Mouse (Mus musculus) mature B cell (primary cell): ENCODE data around the gene Pde6d.
"Not testable (repeated sequence)": the region's sequence is repeated elsewhere in the genome, so short reads cannot be mapped to it uniquely, and the experiment has no call there.

Experiments used
- in situ Hi-C: fragments of 300-500 bp; cut with MboI; formaldehyde crosslinking; loops from 2 replicates; pipeline ENCODE4 v1.14.3; 2019

Pde6d gene

DNA sequence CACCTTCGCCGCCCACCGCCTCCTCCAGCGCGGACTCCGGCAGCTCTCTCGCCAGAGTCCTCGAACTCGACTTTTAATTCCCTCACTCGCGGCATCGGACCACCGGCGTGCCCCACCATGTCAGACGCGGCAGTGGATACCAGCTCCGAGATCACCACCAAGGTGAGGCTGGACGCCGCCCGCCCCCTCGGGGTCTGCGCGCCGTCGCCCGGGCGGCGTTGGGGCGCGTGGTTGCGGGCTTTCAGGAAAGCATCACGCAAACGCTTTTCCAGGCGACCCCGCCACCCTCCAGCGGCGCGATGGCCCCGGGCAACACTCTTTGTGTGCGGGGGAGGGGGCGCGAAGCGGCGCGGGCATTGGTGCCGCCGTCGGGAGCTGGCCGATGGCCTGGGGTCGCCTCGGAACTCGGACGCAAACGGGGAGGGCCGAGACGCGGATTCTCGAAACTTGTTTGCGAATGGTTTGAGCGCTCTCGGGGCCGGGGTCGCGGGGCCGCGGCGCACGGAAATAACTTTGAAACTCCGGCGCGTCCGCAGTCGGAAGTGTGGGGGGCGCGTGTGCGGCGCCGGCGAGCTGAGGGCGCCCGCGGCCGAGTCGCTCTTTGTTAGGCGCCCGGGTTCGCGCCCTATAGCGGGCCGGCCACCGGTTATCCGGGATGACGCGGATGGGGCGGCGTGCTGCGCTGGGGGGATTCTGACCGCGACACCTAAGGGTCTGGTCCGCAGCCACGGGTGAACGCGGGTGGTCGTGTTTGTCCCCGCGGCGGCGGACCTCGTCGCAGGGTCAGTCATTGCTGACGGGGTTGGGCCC lies 55.4 kb downstream of the Pde6d start:
- in situ Hi-C loops = no loop called here

DNA sequence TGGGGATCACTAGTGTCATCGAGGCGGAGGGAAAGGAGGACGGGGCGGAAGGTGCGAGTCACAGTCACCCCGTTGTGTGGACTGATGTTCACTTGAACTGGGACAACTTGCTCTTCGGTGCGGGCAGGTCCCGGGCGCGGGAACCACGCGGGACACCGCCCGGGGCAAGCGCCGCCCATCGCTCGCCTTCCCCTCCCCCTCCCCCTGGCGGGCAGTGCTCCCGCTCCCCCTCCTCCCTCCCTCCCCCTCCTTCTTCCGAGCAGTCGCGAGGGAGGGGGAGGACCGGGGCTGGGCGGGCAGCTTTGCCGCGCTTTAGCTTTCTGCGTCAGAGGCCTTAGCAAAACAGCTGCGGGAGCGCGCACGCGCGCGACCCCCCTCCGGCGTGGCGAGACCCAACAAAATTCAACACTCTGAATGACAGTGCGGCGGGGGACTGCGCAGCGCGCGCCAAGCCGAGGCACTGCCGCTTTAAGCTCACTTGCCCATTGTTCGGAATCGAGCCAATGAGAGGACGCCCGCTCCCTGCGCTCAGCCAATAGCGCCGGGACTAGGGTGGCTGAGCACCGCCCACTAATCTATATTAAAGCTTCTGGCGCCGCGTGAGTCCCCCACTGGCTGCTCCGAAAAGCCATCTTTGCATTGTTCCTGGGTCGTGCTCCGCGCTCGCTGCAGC lies 56.2 kb downstream of the Pde6d start, which contains the start of gene Ptma:
Gene Ptma, plus strand, starts transcription at position 611 of the 673 bp plus-strand sequence.
- in situ Hi-C loops = no loop called here

DNA sequence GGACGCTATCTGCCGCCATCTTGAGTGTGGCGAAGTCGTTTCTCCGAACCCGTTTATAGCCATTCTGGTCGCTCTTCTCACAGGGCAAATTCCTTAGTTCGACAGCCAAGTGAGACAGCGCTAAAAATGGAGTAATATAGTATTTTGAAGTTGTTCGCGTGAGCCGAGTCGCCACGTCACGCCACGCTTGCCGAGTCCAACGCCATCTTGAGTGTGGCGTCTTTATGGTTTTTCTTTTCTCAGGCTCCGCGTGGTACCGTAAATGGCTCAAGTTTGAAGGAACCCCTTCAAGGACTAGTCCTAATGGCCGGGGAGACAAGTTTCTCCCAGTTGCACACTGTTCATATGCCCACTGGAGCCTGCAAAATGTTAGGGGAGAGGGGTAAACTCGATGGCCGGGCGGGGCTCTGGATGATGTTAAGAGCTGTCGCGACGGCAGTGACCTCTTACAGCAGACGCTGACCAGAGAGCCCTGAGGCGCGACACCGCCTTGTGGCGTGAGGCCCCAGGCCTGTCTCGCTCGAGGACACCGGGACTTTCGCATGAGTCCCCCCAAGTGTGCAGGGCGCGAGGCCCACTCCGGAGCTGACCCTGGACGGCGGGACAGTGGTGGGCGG lies 56.8 kb downstream of the Pde6d start:
- in situ Hi-C loops = no loop called here

GRCm38 (mm10) chr1:86524619-86525498 lies 57.6 kb downstream of the Pde6d start:
- in situ Hi-C loops = no loop called here

DNA sequence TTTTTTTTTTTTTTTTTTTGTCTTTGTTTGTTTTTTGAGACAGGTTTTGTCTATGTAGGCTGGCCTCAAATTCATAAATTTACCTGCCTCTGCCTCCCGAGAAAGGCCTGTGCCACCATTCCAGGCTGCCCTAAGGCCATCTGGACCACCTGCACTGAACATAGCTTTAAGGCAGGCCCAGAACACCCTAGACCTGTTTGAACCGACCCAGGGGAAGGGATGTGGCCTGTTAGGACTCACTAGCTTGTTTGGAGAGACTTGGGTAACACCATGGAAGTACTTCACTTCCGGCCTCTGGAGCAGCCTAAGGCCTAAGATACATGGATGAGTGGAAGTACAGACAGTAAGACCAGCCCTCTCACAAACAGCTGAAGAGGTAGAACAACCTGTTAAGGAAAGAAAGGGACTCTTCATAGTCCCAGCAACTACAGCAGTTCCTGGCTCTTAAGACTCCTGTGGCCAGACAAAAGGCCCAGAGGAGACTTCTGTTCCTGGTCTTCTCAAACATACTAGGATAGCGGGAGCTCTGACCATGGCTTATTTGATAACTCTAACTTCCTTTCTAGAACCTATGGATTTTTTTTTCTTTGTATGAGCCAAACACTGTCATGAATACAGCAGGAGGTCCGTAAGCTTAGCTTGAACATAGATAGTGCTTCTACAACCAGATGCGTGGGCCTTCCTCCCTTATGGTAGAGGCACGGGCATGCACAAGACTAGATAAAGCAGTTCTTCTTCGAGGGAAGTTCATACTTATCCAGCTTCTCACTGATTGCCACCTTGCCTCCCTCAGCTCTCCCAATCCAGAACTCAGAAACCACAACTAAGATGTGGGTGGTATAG lies 58.4 kb downstream of the Pde6d start:
- in situ Hi-C loops = no loop called here

DNA sequence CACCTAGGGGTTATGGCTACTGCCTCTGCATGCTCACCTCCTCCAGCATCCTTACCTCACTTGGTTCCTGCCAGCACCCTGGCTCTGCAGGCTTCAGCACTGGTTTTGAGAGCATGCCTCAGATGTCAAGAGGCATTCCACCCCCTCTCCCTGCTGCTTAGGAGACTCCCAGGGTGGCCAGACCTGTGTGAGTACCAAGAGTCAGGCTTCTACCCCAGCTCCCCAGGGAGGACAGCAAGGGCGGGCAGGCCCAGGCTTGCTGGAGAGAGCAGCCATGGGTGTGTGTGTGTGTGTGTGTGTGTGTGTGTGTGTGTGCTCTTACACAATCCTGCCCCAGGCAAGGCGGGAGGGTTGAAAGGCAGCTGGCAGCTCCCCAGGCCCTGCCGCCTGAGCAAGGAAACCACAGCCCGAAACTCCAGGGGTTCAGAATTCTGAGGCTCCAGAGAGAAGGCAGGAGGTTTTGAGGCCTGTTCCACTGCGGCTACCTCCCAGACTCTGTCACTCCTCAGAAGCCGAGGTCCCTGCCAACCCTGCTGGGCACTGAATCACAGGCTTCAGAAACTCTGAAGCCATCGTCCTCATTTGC lies 60.0 kb downstream of the Pde6d start:
- in situ Hi-C loops = no loop called here

DNA sequence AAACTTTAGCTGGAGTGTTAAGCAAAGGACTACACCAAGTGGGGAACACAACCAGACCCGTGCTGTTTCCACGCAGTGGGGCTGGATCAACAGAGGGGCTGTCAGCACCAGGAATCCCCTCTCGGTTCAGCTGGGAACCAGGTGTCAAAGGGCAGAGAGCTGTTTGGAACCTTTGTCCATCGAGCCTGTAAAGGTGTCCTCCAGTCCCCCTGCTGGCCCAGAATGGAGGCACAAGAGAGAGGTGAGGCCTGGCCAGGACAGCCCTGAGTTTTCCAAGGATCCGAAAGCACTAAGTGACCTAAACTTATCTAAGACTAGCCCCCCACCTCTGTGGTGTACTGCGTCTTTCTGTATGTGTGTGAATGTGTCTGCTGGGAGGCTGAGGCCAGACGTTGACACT lies 62.1 kb downstream of the Pde6d start:
- in situ Hi-C loops = no loop called here

DNA sequence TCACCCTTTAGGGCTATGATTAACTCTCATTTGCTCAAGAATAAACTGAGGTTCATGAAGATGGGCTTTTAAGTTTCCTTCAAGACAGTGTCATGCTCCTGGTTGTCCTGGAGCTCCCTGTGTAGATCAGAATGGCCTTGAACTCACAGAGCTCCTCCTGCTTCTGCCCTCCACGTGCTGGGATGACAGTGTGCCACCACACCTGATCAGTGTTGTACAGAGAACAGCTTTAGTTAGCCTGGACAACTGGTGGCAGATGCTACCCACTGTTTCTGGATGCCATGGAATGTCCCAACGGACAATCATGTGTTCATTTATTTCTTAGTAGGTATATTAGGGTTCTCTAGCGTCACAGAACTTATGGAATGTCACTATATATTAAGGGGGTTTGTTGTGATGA lies 65.4 kb downstream of the Pde6d start:
- in situ Hi-C loops = no loop called here

GRCm38 (mm10) chr1:86515715-86516410 lies 66.6 kb downstream of the Pde6d start:
- in situ Hi-C loops = no loop called here

GRCm38 (mm10) chr1:86513031-86513430 lies 69.4 kb downstream of the Pde6d start:
- in situ Hi-C loops = not testable (repeated sequence)

DNA sequence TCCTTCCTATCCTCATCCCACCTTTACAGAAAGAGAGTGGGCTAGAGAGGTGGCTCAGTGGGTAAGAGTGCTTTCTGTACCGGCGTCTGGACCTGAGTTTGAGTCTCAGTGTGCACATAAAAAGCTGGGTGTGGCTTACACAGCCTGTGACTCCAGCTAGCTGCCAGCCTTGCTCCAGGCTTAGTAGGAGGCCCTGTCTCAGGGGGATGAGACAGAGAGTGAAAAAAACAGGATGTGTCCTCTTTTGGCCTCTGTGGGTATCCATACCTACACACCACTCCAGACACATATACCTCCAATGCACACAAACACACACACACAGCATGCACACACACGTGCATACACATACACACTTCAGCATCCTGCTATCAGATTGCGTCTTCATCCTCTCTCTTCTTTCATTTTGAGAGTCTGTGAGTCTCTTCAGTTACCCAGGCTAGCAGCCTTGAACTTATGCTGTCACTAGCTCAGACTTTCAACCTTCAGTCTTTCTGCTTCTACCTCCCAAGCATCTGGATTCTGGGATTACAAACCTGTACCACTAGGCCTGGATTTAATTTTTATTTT lies 70.2 kb downstream of the Pde6d start:
- in situ Hi-C loops = no loop called here

DNA sequence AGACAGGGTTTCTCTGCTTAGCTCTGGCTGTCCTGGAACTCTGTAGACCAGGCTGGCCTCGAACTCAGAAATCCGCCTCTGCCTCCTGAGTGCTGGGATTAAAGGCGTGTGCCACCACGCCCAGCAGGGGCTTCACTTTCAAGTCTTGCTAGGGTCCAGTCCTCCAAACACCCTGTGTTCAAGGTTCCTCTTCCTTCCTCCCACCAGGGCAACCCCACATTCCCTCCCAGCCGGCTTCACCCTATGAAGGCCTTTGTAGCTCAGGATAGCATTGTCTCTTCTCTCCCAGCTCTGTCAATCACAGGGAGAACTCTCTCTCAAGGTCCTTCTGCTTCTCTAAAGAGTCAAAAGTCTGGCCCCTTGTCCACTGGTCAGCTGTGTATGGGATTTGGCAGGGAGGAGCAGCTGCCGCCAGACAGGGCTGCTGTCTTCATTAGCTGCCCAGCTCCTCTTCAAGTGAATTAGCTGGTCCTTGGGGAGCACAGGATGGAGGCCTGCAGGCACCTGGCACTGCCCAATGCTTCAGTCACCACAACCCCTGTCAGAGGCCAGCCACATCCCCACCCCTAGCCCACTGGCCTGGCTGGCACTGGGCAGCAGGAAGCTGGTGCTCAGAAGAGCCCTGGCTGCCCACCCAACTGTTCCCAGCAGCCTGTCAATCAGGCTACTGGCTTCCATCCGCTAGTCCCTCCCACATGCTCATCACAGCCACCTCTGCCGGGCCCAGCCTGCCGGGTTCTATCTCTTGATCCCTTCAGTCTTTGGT lies 71.6 kb downstream of the Pde6d start:
- in situ Hi-C loops = no loop called here

DNA sequence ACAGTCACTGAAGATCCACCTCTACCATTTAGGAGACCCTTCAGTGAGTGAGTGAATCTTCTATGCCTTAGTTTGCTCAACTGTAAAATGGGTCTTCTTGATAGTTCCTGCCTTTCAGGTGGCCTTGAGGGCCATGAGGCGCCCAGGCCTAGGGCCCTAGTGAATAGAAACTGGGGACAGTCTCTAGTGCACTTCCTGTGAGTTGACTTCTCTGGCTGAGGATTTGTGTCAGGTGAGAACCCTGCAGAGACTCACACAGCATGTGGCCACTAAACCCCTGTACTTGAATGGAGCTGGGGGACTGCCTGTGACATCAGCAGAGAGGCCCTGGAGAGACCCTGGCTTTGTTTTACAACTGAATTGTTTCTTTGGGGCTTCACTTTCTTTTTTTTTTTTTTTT lies 72.2 kb downstream of the Pde6d start:
- in situ Hi-C loops = no loop called here

- in situ Hi-C loops = no loop called here
Observed at GRCm38 (mm10) chr1:86509410-86509809, 73.0 kb downstream of the Pde6d start.

DNA sequence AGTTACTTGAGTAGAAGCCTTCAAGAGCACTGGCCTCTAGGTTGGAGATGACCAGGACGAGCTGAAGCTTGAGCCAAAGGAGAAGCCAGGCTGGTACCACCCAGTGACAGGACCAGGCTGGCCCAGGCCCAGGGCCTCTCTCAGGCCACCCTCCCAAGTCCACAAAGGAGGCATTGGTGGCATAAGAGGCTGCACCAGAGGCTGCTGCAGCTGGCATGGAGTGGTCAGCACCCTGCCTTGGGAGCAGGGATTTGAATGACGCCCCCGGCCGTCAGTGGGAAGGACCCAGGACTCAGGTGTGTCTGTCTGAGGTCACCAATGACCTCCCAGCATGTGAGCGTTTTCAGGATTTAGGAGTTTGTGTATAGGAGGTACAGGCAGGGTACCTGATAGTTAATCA lies 74.6 kb downstream of the Pde6d start:
- in situ Hi-C loops = no loop called here

DNA sequence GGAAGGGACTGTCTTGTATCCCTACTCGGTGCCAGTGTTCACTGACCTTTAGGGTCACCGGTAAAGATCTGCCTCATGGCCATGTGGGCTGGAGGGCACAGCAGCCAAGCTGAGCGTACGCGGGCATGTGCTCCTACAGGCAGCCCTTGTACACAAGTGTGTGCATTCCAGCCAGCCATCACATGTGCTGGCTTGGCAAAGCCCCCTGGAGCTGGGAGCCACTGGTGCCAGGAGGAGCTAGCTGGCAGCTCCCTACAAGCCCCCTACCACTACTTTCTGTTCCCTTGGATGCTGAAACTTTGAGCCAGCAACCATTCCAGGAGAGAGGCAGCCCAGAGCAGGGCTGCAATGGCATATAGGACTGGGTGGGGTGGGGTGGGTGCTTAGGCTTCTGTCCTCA lies 76.0 kb downstream of the Pde6d start:
- in situ Hi-C loops = no loop called here

GRCm38 (mm10) chr1:86505461-86505860 lies 77.0 kb downstream of the Pde6d start:
- in situ Hi-C loops = no loop called here

GRCm38 (mm10) chr1:86504697-86505421 lies 77.6 kb downstream of the Pde6d start:
- in situ Hi-C loops = loop anchor here (5.0 kb wide), 2 partner anchors 32 to 63 kb away; no protein-coding TSS in a partner anchor
